Mouse (Mus musculus): ENCODE measurements at regions not wholly inside any gene's neighbourhood (a gene's known extent, or its start where the extent isn't known, plus 50 kb on each side); places are given as distances from the start of the nearest gene placed in this dataset.

DNA sequence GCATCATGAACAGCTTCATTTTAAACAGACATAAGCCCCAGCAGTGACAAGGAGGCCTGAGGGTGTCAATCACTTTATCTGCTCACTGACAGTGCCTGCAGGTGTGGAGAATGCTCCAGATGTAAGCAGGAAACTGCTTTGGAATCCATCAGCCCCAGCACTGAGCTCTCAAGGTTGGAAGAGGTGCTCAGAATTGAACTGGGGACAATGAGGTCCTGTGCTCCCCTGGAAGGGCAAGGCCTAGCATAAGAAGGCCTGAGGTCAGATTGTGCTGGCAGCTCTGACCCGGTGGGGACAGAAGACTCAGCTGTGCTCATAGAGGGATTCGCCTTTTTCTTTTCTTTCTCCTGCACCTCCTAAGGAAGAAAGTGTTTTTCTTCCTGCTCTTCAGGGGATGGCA lies 82.2 kb upstream of the Lgalsl start:
- H3K4me3 ChIP-seq: no peak overlapping the region
- ATAC-seq (ENCODE audit: low read depth): no peak

DNA sequence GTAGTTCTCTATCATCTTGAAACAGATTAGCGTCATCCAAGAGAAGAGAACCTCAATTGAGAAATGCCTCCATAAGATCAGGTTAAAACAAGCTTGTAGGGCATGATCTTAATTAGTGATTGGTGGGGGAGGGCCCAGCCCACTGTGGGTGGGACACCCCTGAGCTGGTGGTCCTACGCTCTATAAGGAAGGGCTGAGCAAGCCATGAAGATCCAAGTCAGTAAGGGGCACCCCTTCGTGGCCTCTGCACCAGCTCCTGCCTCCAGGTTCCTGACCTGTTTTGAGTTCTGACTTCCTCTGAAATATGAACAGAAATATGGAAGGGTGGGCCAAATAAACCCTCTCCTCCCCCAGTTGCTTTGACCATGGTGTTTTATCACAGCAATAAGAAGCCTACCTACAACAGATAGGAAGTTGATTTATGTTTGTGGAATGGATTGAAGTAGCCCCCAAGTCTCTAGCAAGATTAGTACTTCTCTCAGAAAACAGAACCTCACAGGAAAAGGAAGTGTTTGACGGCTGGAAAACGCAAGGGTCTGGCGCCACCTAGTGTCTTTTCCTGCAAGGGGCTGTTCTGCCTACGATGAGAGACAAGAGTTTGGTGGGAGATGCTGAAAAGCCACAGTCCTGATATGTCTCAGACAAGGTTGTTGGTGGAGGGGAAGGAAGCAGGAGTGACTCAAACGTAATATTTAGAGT lies 82.9 kb upstream of the Lgalsl start:
- Histone ChIP-seq H3K9ac (no peak overlapping the region), H3K9me3 (no peaks in the 10 kb centered on the region), H3K27ac (replicated peaks) (no peak overlapping the region), H3K36me3 (no peaks in the 10 kb centered on the region), H3K4me3 (no peak overlapping the region), H3K4me2 (no peak overlapping the region), H3K27me3 (no peaks in the 10 kb centered on the region), H3K4me1 (replicated peaks) (peaks cover 13% of the 10 kb centered on the region)
- 25% methylated on average over 8 of the region's 8 CpGs for WGBS
- ATAC-seq (ENCODE audit: low read depth): peak; percentile 68

More for the DNA sequence above, 82.2 kb upstream of the Lgalsl start:
- H3K9me3 ChIP-seq: no peaks in the 10 kb centered on the region
- WGBS: 82% methylated on average over 2 of the region's 2 CpGs
- peaks cover 13% of the 10 kb centered on the region for H3K4me1 ChIP-seq (replicated peaks)
- H3K4me2 ChIP-seq: no peak overlapping the region
- no peaks in the 10 kb centered on the region for H3K36me3 ChIP-seq
- H3K27me3 ChIP-seq: no peaks in the 10 kb centered on the region
- no peak overlapping the region for H3K9ac ChIP-seq
- H3K27ac ChIP-seq (replicated peaks): no peak overlapping the region

DNA sequence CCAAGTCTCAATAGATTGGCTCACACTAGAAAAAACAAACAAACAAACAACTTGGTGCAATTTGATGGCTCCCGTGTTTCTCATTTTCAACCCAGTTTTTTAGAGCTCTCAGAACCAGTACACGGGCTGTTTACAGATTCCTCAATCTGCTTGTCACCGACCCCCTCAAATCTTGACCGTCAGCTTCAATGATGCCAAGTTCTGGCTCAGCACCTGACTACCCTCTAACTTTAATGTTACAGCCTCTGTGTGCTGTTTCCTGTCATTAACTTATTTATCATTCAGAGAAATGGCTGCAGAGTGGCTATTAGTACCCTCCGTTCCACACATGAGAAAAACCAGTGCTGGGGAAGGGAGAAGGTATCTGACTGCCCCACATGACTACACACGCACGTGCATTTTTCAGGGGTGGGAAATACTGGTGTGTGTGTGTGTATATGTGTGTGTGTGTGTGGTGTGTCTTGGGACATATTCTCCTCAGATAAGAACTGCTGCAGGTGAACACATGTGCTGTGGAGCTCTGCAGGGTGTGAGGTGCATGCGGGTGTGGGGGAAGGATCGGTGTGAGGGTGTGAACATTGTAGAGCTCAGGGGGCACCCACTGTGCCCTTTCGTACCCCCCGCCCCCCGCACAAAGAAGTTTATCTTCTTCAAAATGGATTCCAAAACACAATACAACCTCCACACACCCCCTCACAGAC lies 83.6 kb upstream of the Lgalsl start:
- ATAC-seq (ENCODE audit: low read depth): peak; percentile 32
- Histone ChIP-seq H3K9me3 (no peaks in the 10 kb centered on the region), H3K27ac (replicated peaks) (peak overlapping the region; percentile 73; the same call in 1 of the 2 replicates), H3K9ac (no peak overlapping the region), H3K4me3 (no peak overlapping the region), H3K36me3 (no peaks in the 10 kb centered on the region), H3K27me3 (no peaks in the 10 kb centered on the region), H3K4me2 (no peak overlapping the region), H3K4me1 (replicated peaks) (peaks cover 13% of the 10 kb centered on the region)
- 65% methylated on average over 12 of the region's 12 CpGs for WGBS

DNA sequence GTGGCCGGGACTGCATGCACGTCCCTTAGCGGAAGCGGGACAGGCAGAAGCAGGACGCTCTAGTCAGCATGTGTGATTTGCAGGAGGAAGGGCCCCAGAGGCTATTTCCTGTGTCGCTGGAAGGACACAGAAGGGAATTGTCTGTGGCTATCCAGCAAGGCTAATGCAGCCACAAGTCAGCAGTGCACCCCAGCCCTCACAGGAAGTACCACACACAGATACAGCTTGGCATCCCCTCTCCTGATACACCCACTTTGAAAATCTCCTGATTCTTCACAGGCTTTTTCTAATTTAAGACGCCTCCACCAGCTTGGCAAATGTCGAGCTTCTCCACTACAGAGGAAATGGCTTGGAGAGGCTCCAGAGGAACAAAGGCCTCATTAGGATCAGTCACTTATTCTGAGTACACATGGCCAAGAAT lies 84.3 kb upstream of the Lgalsl start:
- no peaks in the 10 kb centered on the region for H3K9me3 ChIP-seq
- H3K36me3 ChIP-seq: no peaks in the 10 kb centered on the region
- ATAC-seq (ENCODE audit: low read depth): peak; percentile 85
- H3K27ac ChIP-seq (replicated peaks): peak overlapping the region; percentile 73
- WGBS: 23% methylated on average over 8 of the region's 8 CpGs
- peaks cover 13% of the 10 kb centered on the region for H3K4me1 ChIP-seq (replicated peaks)
- no peak overlapping the region for H3K4me3 ChIP-seq
- H3K27me3 ChIP-seq: no peaks in the 10 kb centered on the region
- peak overlapping the region; percentile 25; the same call in 1 of the 2 replicates for H3K4me2 ChIP-seq
- no peak overlapping the region for H3K9ac ChIP-seq

DNA sequence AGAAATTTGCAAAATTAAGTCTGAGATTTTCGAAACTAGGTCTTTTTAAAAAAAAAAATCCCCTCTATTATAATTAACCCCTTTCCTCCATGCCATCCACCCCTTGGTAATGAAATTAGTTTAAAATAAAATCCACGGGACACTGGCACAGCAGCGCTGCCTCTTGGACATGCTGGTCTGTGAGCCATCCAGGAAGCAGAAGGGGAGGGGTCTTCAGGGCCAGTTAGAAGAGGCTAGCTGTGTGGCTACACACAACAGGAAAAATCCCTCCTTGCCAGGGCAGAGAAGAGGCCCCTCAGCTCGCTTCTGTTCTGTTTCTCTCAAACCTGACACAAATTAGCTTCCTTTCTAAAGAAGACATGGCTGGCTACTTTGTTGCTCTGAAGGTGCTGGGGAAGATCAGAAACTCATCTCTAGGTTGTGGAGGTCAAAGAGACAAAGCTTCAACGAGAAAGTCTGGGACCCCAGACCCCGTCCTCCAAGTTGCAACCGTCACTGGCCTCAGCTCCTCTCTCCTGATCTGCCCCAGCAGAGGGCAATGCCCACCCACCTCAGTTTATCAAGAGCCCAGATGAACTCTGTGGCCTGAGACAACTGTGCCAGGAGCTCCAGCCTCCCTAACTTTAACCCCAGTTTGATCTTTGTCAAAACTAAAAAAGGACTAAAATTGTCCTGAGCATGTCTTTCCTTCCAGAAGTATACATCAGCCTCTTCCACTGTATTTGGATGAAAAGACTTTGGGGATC lies 85.0 kb upstream of the Lgalsl start:
- H3K9ac ChIP-seq: no peak overlapping the region
- H3K27ac ChIP-seq (replicated peaks): peak overlapping the region; percentile 69
- no peak overlapping the region for H3K4me3 ChIP-seq
- H3K36me3 ChIP-seq: no peaks in the 10 kb centered on the region
- H3K4me2 ChIP-seq: no peak overlapping the region
- H3K27me3 ChIP-seq: no peaks in the 10 kb centered on the region
- peaks cover 13% of the 10 kb centered on the region for H3K4me1 ChIP-seq (replicated peaks)
- H3K9me3 ChIP-seq: no peaks in the 10 kb centered on the region
- WGBS: 51% methylated on average over 7 of the region's 7 CpGs
- no peak for ATAC-seq (ENCODE audit: low read depth)

DNA sequence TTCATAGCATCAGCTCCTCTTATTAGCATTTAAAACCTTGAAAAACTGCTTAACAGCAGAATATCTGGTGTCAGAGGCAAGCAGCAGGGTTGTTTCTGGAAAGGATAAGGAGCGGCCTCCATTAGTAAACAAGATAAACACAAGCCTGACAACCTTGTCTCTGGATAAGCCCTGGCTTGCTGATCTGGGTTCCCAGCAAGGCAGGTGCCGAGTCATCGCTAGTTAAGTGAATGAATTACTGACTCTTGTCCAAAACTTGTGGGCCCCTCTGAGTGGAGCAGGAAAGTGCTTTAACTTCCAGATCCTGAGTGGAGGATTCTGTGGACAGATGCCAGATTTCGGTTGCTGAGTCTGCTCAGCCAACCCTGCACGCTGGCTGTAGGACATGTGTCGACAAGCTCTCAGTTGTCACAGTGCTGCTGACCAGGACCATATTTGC lies 85.6 kb upstream of the Lgalsl start:
- Histone ChIP-seq H3K27me3 (no peaks in the 10 kb centered on the region), H3K4me2 (no peak overlapping the region), H3K4me1 (replicated peaks) (peaks cover 13% of the 10 kb centered on the region), H3K9ac (no peak overlapping the region), H3K9me3 (no peaks in the 10 kb centered on the region), H3K4me3 (no peak overlapping the region), H3K27ac (replicated peaks) (no peak overlapping the region; the same call in 1 of the 2 replicates), H3K36me3 (no peaks in the 10 kb centered on the region)
- no peak for ATAC-seq (ENCODE audit: low read depth)
- WGBS: 82% methylated on average over 6 of the region's 6 CpGs

DNA sequence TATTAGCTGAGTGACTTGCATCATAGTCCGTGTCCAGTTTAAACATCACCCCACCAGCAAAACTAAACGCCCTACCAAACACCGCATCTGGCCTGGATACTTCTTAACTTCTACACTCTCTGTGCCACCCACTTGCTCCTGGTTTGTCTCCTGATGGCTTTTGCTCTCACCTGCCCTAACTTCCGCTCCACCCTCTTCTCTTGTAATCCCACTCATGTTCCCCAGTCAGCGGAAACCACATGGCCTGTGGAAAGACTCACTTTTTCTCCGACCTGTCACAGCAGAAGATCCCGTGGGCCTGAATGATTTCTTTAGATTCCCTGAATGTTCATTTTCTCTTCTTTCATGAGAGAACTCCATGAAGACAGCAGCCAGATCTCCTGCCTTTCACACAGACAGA lies 86.1 kb upstream of the Lgalsl start:
- H3K36me3 ChIP-seq: no peaks in the 10 kb centered on the region
- ATAC-seq (ENCODE audit: low read depth): no peak
- no peak overlapping the region for H3K9ac ChIP-seq
- H3K4me3 ChIP-seq: no peak overlapping the region
- H3K27me3 ChIP-seq: no peaks in the 10 kb centered on the region
- no peak overlapping the region for H3K4me2 ChIP-seq
- no peak overlapping the region for H3K27ac ChIP-seq (replicated peaks)
- no peaks in the 10 kb centered on the region for H3K9me3 ChIP-seq
- WGBS: 90% methylated on average over 7 of the region's 7 CpGs
- H3K4me1 ChIP-seq (replicated peaks): peaks cover 13% of the 10 kb centered on the region

DNA sequence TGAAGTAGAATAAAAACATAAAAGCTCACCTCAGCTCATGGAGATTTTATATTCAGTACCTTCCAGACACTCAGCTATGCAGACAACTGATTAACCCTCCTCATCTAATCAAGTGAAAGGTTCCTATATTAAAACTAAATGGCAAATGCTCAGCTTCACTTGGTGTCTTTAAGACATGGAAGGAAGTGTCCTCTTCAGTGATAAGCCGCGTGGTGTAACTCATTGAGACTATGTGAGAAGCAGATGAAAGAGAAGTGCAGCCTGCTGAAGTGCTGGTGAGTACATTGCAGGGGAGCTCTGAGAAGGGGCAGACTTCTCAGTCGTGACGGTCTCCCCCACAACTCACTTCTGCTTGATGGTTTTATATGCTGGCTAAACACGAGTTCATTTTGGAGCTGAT lies 86.6 kb upstream of the Lgalsl start:
- no peaks in the 10 kb centered on the region for H3K36me3 ChIP-seq
- no peaks in the 10 kb centered on the region for H3K27me3 ChIP-seq
- H3K4me3 ChIP-seq: no peak overlapping the region
- 61% methylated on average over 5 of the region's 5 CpGs for WGBS
- peaks cover 13% of the 10 kb centered on the region for H3K4me1 ChIP-seq (replicated peaks)
- H3K4me2 ChIP-seq: no peak overlapping the region
- ATAC-seq (ENCODE audit: low read depth): no peak
- no peak overlapping the region for H3K27ac ChIP-seq (replicated peaks)
- H3K9ac ChIP-seq: no peak overlapping the region
- H3K9me3 ChIP-seq: no peaks in the 10 kb centered on the region

DNA sequence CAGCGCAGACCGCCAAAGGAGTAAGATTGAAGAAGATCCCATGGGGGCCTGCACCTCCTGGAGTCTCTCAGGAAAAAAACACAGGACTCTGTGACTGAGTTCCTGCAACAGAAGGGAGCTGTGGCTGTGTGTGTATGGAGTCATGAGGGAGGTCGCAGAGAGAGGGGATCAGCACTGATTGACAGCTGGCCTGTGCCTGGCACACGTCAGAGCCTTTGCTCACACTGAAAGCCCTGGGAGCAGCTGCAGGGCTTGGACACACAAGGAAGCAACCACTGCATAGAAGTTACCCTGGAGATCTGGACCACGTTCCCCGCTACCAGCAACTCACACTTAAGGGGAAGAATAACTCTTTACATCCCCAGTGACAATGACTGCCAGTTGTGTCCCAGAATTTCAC lies 92.3 kb upstream of the Lgalsl start:
- Histone ChIP-seq H3K4me3 (no peak overlapping the region), H3K27ac (replicated peaks) (no peak overlapping the region), H3K27me3 (no peaks in the 10 kb centered on the region), H3K4me1 (replicated peaks) (no peaks in the 10 kb centered on the region), H3K9me3 (no peaks in the 10 kb centered on the region), H3K4me2 (no peak overlapping the region), H3K36me3 (no peaks in the 10 kb centered on the region), H3K9ac (no peak overlapping the region)
- 48% methylated on average over 6 of the region's 6 CpGs for WGBS
- ATAC-seq (ENCODE audit: low read depth): no peak

DNA sequence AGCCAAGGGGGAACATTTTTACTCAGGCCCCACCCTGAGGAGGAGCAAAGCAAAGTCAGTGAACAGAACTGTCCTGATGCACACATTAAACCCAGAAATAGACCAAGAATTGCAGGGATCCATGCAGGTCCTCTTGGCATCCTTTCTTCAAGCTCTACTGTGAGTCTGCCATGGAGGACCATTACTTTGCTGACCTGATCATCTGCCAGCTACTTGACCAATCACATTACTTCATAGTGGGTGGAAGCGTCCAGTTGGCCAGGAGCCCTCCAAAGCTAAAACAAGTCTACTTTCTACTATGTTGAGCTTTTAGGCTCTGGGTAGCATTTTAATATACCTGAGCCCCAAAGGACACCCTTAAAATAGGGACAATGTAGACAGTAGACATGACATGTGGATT lies 98.6 kb upstream of the Lgalsl start:
- no peak overlapping the region for H3K4me3 ChIP-seq
- H3K27ac ChIP-seq (replicated peaks): no peak overlapping the region
- no peak for ATAC-seq (ENCODE audit: low read depth)
- no peaks in the 10 kb centered on the region for H3K9me3 ChIP-seq
- no peaks in the 10 kb centered on the region for H3K36me3 ChIP-seq
- H3K9ac ChIP-seq: no peak overlapping the region
- no peaks in the 10 kb centered on the region for H3K4me1 ChIP-seq (replicated peaks)
- no peaks in the 10 kb centered on the region for H3K27me3 ChIP-seq
- no peak overlapping the region for H3K4me2 ChIP-seq
- 86% methylated on average over 1 of the region's 1 CpGs for WGBS

DNA sequence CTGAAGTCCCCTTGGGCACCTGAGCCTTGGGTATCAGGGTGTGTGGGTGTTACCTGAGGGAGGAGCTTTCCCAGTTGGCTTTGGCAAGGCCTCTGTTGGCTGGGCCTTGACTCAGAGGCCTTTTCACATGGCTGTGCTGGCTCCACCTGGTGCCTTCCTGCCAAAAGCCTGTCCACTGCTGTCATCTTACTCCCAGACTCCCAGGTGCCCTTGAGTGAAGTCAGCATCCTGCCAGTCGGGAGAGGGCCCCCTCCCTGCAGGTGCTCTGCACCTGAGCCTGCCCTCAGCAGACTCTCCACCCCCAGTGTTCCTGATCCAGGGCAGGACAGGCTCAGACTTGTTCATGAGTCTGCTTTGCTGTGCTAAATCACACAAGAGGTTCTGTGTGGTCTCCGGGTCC lies 99.2 kb upstream of the Lgalsl start:
- Histone ChIP-seq H3K9me3 (no peaks in the 10 kb centered on the region), H3K4me2 (no peak overlapping the region), H3K27ac (replicated peaks) (no peak overlapping the region), H3K4me1 (replicated peaks) (no peaks in the 10 kb centered on the region), H3K36me3 (no peaks in the 10 kb centered on the region), H3K9ac (no peak overlapping the region), H3K4me3 (no peak overlapping the region), H3K27me3 (no peaks in the 10 kb centered on the region)
- ATAC-seq (ENCODE audit: low read depth): no peak
- 62% methylated on average over 2 of the region's 2 CpGs for WGBS

DNA sequence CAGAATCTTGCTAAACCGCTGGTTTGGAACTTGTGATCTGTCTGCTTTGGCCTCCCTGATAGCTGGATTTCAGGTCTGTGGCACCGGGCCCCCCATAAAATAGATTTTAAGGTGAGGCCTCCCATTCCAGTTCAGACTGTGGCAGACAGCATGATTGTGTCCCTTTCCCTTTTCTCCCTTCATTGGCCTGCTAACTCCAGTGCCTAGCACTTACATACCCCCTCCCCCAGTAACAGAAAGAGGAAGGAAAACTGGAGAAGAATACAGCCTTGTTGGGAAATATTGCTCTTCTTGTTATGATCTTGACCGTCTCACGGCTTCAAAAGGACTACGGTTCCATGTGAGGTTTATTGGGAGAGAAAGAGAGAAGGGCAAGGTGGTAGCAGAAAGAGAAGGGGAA lies 99.7 kb upstream of the Lgalsl start:
- no peak for ATAC-seq (ENCODE audit: low read depth)
- WGBS: 89% methylated on average over 5 of the region's 5 CpGs
- H3K9me3 ChIP-seq: no peaks in the 10 kb centered on the region
- no peak overlapping the region for H3K9ac ChIP-seq
- no peak overlapping the region for H3K27ac ChIP-seq (replicated peaks)
- no peaks in the 10 kb centered on the region for H3K36me3 ChIP-seq
- H3K4me1 ChIP-seq (replicated peaks): no peaks in the 10 kb centered on the region
- H3K4me2 ChIP-seq: no peak overlapping the region
- H3K27me3 ChIP-seq: no peaks in the 10 kb centered on the region
- H3K4me3 ChIP-seq: no peak overlapping the region

Measured in neural tube, embryonic 13.5 days (tissue).